Mouse (Mus musculus): Measurements from ENCODE around the gene Cabp1. TPM values are rescaled to one million over a fixed set of nuclear protein-coding genes. Genes with fewer than 3 reads are reported as not detected.

Gene Cabp1
- polyA plus RNA-seq, 1 experiment: not detected

DNA sequence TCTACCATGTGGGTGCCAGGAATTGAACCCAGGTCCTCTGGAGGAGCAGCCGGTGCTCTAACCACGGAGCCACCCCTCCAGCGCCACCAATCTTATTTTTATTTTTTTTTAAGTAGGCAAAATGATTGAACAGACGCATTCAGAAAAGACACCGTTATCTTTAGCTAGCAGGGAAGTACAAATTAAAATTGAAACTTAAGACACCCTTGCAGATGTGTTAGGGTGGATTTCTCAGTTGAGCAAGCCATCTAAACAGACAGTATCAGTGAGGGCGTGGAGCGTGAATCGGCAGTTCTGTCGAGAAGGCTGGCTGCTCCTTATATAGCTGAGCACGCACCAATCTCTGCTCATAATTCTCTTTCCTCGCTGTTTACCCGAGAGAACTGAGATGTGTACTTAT lies 23.8 kb upstream of the Cabp1 start:
- no peak for TF ChIP-seq GATA1 (IDR thresholded peaks at IDR 0.05; ENCODE audit: low read length)

DNA sequence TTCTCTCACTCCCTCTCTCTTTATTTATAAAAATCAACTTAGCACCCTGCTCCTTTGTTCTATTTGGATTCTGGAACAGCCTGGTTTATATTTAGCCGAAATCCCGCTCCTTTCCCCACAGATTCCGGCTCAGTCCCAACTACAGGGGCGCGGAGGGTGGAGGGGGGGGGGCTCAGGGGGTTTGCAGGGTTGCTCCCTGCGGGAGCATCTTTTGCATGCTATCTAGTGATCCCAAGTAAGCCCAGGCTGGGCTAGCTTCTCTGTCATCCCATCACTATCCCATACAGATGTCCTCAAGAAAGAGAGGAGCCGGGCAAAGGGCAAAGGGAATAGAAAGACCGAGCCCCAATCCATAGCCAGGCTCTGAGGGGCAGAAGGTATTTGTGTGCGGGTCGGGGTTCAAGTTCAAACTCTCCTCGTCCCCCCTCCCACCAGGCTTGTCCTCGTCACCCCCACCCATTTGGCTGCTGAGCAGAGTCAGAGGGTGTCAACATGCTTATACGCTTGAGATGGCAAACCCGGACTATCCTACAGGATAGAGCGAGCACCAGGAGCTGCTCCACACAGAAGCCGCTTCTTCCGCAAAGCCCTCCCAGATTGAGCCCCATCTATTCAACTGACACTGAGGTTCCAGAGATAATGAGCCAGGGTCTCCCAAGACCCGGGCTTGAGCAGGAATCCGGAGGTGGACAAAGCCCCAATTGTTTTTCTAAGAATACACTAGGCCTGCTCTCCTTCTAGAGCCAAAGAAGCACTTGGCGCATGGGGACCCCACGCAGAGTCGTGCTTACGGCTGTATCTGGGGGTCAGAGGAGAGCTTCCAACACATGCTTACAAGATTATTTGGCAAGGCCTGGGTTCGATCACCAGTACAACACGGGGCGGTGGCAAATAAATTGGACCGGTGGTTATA lies 21.3 kb upstream of the Cabp1 start:
- no peak for TF ChIP-seq GATA1 (IDR thresholded peaks at IDR 0.05; ENCODE audit: low read length)

DNA sequence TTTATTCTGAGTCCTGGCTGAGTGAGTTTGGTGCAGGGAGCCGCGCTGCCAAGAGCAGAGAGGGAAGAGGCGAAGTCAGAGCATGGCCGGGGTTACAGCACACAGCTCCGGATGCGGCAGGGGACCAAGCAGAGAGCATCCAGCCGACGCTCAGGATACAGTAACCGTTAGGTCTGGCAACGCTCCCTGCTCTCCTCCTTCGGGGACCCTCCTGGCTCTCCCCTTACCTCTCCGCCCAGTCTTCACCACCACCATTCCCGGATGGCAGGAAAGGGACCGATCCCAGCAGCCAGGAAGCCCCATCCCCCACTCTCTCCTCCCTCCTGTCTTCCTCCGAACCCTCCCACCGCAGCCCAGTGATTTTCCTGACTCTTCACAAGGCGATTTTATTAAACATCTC lies 20.7 kb upstream of the Cabp1 start:
- no peak for TF ChIP-seq GATA1 (IDR thresholded peaks at IDR 0.05; ENCODE audit: low read length)

DNA sequence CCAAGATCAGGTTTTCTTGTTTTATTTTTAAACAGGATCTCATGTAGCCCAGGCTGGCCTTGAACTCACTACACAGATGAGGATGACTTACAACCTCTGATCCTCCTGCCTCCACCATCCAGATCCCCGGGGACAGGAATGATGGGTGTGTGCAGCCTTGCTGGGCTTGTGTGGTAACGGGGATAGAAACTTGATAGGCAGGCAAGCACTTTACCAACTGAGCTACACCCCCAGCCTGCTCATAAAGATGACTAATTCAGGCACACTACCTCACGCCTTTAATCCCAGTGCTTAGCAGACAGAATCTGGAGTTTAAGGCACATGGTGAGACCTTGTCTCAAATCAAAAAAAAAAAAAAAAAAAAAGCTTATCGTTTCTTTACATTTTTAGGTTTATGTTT lies 18.7 kb upstream of the Cabp1 start:
- no peak for TF ChIP-seq GATA1 (IDR thresholded peaks at IDR 0.05; ENCODE audit: low read length)

DNA sequence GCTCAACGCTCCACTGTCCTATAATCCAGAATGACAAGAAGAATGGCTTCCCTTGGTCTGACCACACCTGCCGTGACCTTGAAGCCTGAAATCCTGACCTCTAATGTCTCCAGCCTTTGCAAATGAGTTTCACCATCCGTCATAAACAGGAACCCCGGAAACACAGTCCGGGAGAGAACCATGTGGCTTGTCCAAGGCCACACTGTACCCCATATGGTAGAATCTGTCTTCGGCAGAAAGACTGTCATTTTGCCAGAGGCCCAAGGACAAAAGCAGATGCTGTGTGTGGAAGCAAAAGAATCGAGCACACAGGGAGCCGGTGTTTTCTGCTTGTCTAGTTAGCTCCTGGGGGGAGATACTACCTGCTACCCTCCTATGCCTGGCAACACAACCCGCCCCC lies 18.3 kb upstream of the Cabp1 start:
- no peak for TF ChIP-seq GATA1 (IDR thresholded peaks at IDR 0.05; ENCODE audit: low read length)

DNA sequence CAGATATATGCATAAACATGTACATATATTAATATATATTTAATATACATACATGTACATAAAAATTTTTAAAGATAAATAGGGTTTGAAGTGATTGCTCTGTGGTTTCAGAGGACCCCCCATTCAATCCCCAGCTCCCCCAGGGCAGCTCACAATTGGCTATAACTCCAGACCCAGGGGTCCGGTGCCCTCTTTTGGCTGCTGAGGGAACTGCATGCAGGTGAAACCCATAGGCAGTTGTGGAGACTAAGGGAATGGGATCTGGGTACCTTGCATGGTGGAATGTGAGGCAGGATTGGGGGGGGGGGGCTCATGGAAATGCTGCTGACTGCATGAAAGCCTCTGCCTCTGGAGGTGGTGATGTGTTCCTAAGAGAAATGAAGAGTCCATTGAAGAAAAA lies 16.2 kb upstream of the Cabp1 start:
- TF ChIP-seq GATA1 (IDR thresholded peaks at IDR 0.05; ENCODE audit: low read length): no peak

DNA sequence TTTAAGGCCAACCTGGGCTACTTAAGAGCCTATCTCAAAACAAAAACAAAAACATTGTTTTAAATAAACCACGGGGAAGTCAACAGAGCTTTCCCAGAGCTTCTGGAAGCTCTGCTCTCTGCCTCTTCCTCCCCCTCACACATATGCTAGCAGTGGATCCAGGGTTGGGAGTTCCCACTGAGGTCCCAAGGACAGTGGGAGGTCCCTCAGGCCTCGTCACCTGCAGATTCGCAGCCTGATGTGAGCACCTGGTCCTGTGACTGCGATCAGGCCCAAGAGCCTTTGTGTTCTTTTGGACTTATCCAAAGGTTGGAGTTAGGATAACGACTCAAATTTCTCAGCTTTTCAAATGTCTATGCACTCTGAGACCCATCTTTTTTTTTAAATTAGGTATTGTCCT lies 14.4 kb upstream of the Cabp1 start:
- no peak for TF ChIP-seq GATA1 (IDR thresholded peaks at IDR 0.05; ENCODE audit: low read length)

DNA sequence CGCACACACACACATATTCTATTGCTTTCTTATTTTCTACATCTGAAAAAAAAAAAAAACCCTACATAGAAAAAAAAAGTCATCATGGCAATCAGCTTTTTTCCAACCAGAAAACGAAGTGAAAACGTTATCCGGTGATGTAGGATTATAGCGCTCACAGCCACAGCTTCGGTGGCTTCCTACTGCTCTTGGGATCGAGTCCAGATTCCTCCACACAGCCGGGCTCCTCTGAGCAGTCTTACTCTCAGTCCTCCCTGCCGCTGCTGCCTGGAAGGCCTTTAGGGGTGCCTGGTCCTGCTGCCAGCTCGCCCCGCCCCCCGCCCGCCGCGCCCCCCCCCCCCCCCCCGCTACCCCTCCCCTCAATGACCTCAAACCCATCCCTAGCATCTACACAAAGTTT lies 13.7 kb upstream of the Cabp1 start:
- no peak for TF ChIP-seq GATA1 (IDR thresholded peaks at IDR 0.05; ENCODE audit: low read length)

DNA sequence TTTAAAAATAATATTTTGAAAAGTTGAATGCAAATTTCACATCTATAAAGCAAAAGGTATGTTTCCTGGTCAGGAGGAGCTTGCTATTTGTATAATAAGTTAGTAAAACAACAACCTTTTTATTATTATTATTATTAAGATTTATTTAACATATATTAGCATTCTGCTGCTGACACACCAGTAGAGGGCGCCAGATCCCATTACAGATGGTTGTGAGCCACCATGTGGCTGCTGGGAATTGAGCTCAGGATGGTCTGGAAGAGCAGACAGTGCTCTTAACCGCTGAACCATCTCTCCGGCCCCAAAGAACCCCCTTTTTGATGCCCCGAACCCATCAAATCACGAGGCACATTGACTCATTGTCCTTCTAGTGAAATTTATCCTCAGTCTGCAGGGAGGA lies 13.1 kb upstream of the Cabp1 start:
- TF ChIP-seq GATA1 (IDR thresholded peaks at IDR 0.05; ENCODE audit: low read length): no peak

DNA sequence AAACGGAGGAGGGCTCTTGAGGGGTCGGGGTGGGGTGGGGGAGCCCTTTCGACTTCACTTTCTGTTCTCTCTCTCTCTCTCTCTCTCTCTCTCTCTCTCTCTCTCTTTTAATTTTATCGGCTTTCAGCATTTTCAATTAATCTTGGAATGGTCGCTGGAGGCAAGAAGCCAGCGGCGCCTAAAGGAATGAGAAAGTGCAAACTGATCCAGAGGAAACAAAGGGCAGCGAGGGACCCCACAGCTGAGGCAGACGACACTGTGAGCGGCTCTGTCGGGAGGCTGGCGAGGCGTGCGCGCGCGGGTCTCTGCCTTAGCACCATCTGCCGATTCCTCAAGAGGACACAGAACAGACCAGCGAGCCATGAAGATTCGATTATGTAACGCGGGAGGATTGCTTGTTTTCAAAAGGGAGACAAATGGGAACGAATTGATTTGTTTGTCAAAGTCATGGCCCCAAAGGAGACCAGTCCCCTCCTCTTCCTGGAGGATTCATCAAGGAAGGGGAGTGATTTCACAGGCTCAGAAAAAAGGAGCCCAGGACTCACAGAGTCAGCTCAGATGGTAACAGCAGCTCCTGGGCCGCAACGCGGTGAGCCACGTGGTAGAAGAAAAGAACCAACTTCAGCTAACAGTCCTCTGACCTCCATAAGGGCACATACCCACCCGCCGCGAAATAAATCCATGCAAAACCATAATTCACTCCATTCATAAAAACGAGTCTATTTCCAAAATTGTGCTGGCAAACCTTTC lies 10.6 kb upstream of the Cabp1 start:
- no peak for TF ChIP-seq GATA1 (IDR thresholded peaks at IDR 0.05; ENCODE audit: low read length)

DNA sequence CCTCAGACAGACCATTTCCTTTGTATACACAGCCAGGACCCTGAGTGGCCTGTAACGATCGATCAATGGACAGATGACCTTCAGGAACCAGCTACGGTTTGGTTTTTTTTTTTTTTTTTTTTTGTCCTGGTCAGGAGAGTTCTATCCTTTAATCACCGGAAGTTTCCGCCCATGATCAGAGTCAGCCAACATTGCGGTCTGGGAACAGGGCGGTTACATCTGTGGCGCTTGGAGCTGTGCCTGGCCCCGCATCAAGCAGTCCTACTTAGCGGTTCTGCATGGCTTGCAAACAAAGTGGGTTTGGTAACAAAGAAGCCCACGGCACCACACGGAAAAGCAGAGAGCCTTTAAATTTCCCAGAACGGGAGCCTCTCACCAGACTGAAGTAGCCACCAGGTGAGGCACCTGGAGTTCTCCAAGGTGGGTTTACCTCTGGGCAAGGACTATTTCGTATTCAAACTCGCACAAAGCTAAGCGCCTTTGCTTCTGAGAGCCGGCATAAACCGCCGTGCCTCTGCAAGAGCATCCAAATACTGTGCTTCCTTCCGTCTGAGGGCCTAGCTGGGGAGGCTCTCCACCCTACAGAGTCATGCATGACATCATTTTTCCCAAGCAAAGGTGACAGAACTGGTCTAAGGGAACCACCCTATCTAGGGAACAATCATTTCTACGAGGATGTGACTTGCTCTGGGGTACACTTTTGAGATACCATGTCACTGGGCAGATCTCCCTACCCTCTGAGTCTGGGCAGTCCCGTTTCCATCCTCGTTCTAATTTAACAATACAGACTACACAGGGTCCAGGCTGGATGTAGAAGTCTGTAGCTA lies 9.8 kb upstream of the Cabp1 start:
- TF ChIP-seq GATA1 (IDR thresholded peaks at IDR 0.05; ENCODE audit: low read length): no peak

DNA sequence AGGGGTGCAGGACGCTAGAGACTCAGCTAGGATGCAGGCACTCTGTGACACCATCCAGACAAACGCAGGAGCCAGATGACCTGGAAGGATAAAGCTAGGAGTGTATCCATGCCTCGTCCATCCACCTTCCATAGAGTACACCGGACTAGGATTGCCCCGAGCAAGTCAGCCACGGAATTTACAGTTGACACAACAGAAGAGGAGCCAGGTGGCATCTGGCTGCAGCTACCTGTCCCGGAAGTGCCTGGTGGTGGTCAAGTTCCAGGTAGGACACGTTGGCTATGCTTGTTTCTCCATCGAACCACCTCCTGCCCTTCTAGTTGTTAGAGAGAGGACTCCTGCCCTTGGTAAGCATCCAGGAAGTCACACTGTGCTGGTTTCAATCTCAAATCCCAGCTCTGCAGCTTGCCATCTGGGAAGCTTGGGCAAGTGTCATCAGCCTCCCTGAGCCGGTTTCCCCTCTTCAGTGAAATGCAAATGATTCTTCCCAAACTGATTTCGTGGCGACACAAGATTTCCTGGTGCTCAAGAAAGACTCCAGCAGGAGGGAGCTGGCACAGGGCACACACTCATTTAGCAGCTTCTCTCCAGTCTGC lies 543 bp upstream of the Cabp1 start:
- TF ChIP-seq GATA1 (IDR thresholded peaks at IDR 0.05; ENCODE audit: low read length): no peak

DNA sequence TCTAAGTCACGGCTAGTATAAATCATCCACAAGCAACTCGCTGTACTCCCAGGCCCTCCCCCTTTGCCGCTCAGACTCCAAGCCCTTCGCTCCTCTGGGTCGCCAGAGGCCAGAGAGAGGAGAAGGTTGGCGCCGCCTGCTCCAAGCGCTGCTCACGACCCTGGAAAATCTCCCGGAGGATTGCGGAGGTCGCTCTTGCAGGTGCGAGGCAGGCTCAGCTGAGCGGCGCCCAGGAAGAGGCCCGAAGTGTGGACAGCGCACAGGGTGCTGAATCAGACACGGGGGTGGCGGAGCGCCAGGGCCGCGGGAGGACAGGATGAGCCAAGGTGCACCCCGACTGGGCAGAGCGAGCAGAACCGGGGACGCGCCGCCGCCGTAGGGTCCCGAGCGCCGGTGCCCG lies 955 bp downstream of the Cabp1 start:
- TF ChIP-seq GATA1 (IDR thresholded peaks at IDR 0.05; ENCODE audit: low read length): no peak

DNA sequence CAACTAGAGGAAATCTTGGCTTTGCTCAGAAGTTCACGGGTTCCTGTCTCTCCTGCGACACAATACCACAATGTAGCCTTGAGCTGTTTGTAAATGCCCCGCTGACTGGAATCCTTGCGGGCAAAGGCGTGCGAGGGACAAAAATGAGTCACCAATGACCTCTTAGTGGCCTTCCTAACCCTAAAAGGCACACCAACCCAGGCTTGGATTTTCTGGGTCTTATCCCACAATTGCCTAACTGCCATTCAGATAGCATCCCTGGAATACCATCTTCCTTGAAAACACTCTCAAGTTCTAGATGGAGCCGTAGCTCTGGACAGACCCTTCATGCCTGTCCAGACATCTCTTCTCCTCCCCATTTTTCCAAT lies 1.4 kb downstream of the Cabp1 start:
- no peak for TF ChIP-seq GATA1 (IDR thresholded peaks at IDR 0.05; ENCODE audit: low read length)

Data from G1E-ER4 (cell line).